Mouse (Mus musculus): Measurements from ENCODE around the gene Gapvd1.

DNA sequence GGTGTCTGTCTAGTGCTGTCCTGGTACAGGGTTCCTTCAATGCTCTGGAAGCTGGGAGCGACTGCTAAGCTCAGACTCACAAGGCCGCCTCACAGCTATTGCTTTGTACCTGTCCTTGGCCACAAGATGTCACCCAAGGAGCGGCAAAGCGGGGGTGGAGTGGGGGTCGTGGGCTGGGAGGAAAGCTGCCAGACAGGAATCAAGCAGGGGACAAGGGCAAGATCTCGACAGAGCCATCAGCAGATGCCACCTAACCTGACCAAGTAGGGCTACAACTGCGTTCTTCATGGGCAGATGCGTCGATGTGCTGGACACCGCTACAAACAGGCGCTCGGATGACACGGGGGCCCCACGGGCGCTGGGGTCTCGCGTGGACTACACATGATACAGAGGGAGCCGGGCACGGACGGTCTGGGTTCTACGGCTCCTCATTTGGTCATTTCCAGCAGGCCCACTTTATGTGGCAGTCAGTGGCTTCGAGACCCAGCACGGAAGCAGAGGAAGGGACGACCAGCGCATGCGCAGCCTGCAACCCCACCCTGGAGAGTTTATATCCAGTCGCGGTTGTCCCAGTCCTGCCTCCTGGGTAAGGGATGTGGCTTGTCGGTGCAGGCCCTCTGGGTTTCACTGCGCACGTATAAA, 83.5 kb downstream of the Gapvd1 start:
- TF ChIP-seq CTCF (conservative IDR thresholded peaks at IDR 0.05; ENCODE audit: low read length) (peak; percentile 12; the same call in 1 of the 2 replicates), POU5F1 (IDR thresholded peaks at IDR 0.05; ENCODE audit: borderline replicate concordance, low read length) (no peak), NANOG (IDR thresholded peaks at IDR 0.05; ENCODE audit: borderline replicate concordance, low read length) (no peak)

All from E14TG2a.4 (cell line).